Mouse (Mus musculus) heart, postnatal 0 days (tissue): ENCODE measurements around the gene Hopx. TPM values are rescaled to one million over a fixed set of nuclear protein-coding genes. Genes with fewer than 3 reads are reported as not detected.

Experiments
- ATAC-seq: fragments of 200-750 bp; cut with Nextera tagmentation; 2 replicates; pipeline ENCODE4 v1.8.0; 2017; ENCODE audit warnings: low read depth, moderate number of reproducible peaks, moderate library complexity; ENCODE audit not compliant: insufficient read depth
- DNase-seq: peaks from one replicate; pipeline ENCODE4 v3.0.0-alpha.2; 2016; ENCODE audit warnings: low spot score
- H3K27ac ChIP-seq: fragments of 300-500 bp; sonication (generic); 2 replicates; pipeline ENCODE4 v1.5.1; 2014; ENCODE audit warnings: low read depth, mild to moderate bottlenecking
- H3K27me3 ChIP-seq: fragments of 300-500 bp; sonication (generic); 2 replicates; pipeline ENCODE4 v1.6.1; 2014; ENCODE audit warnings: low read length, mixed read lengths; ENCODE audit not compliant: control insufficient read depth, insufficient read depth
- H3K36me3 ChIP-seq: fragments of 300-500 bp; sonication (generic); replicated peaks from 2 replicates; pipeline ENCODE4 v1.6.1; 2014; ENCODE audit warnings: low read length, mixed read lengths; ENCODE audit not compliant: control insufficient read depth, insufficient read depth
- H3K4me1 ChIP-seq: fragments of 300-500 bp; sonication (generic); 2 replicates; pipeline ENCODE4 v1.6.1; 2014; ENCODE audit warnings: antibody characterized with exemption; ENCODE audit not compliant: control insufficient read depth, insufficient read depth
- H3K4me2 ChIP-seq: fragments of 300-500 bp; sonication (generic); 2 replicates; pipeline ENCODE4 v1.6.1; 2014; ENCODE audit warnings: low read depth, mild to moderate bottlenecking, low read length, moderate library complexity
- H3K4me3 ChIP-seq: fragments of 300-500 bp; sonication (generic); 2 replicates; pipeline ENCODE4 v1.5.1; 2014; ENCODE audit warnings: low read depth, low read length
- H3K9ac ChIP-seq: fragments of 300-500 bp; sonication (generic); replicated peaks from 2 replicates; pipeline ENCODE4 v1.6.1; 2014; ENCODE audit warnings: low read depth, low read length, mixed read lengths
- H3K9me3 ChIP-seq: fragments of 300-500 bp; sonication (generic); replicated peaks from 2 replicates; pipeline ENCODE4 v1.6.1; 2016; ENCODE audit warnings: low read length; ENCODE audit not compliant: control insufficient read depth
- CTCF ChIP-seq: IDR thresholded peaks from 2 replicates; pipeline ENCODE4 v1.5.1; 2016; ENCODE audit warnings: antibody characterized with exemption, control low read depth, low read depth
- EP300 ChIP-seq: IDR thresholded peaks from 2 replicates; pipeline ENCODE4 v1.6.1; 2016; ENCODE audit warnings: antibody characterized with exemption, low read depth
- WGBS: fragments of 180-500 bp; shearing (Covaris S2); extraction: QIAGEN DNeasy Blood & Tissue Kit; methylation state at CpG from one replicate; pipeline ENCODE4 v1.1.7; 2014; 5-methylcytosine and 5-hydroxymethylcytosine counted together
- polyA plus RNA-seq: library from polyadenylated mRNA; unstranded; fragments of >200 nt; fragmentation: Nextera tagmentation; extraction: Ambion mirVana; gene quantifications from 2 replicates; pipeline ENCODE4 v1.2.1, GENCODE M21; 2015
- total RNA-seq: library from RNA; depleted of rRNA; stranded (reverse); fragments of >200 nt; gene quantifications from 2 replicates; pipeline ENCODE4 v1.2.3, GENCODE M21; 2014; ENCODE audit warnings: low replicate concordance

The Hopx gene
- total and polyA plus RNA-seq, 2 experiments from 2014 or later, result 41.0 to 558 TPM

GRCm38 (mm10) chr5:77109814-77110213 lies 5.1 kb downstream of the Hopx start:
- H3K27ac ChIP-seq, result 0 out of 2 replicates have a peak overlapping the region, but pooled peaks have one; percentile 7

GRCm38 (mm10) chr5:77108806-77109205 lies 6.1 kb downstream of the Hopx start:
- Histone ChIP-seq H3K27ac (no peak overlapping the region), H3K4me2 (no peak overlapping the region), H3K4me1 (peaks cover 8% of the 10 kb centered on the region; the same call in 1 of the 2 replicates), H3K27me3 (no peaks in the 10 kb centered on the region), H3K4me3 (no peak overlapping the region), H3K36me3 (no peaks in the 10 kb centered on the region; the same call in 1 of the 2 replicates), H3K9me3 (no peaks in the 10 kb centered on the region), H3K9ac (no peak overlapping the region)
- WGBS, result 92% methylated on average over 6 of the region's 6 CpGs
- ATAC-seq, result no peak
- no peak for DNase-seq
- TF ChIP-seq EP300 (no peak), CTCF (no peak)

More at GRCm38 (mm10) chr5:77109814-77110213, 5.1 kb downstream of the Hopx start:
- DNase-seq (no peak), ATAC-seq (no peak)
- Histone ChIP-seq H3K36me3 (no peaks in the 10 kb centered on the region; the same call in 1 of the 2 replicates), H3K9me3 (no peaks in the 10 kb centered on the region), H3K9ac (no peak overlapping the region), H3K4me2 (no peak overlapping the region), H3K4me1 (peaks cover 5% of the 10 kb centered on the region; the same call in 1 of the 2 replicates), H3K4me3 (no peak overlapping the region), H3K27me3 (no peaks in the 10 kb centered on the region)
- WGBS, result 71% methylated on average over 2 of the region's 2 CpGs
- TF ChIP-seq EP300, result no peak
- no peak for TF ChIP-seq CTCF

GRCm38 (mm10) chr5:77107146-77107822 lies 7.6 kb downstream of the Hopx start:
- Histone ChIP-seq H3K4me3 (no peak overlapping the region), H3K36me3 (no peaks in the 10 kb centered on the region; the same call in 1 of the 2 replicates), H3K4me2 (no peak overlapping the region), H3K27me3 (no peaks in the 10 kb centered on the region), H3K27ac (no peak overlapping the region), H3K9ac (no peak overlapping the region), H3K4me1 (peaks cover 16% of the 10 kb centered on the region), H3K9me3 (no peaks in the 10 kb centered on the region)
- WGBS, result 82% methylated on average over 11 of the region's 11 CpGs
- DNase-seq, result no peak
- TF ChIP-seq EP300 (no peak), CTCF (no peak)
- no peak for ATAC-seq

GRCm38 (mm10) chr5:77102522-77103365 lies 12.2 kb downstream of the Hopx start:
- no peaks in the 10 kb centered on the region for H3K36me3 ChIP-seq
- ATAC-seq (peak; percentile 24; the same call in 1 of the 2 replicates), DNase-seq (no peak)
- H3K4me3 ChIP-seq, result no peak overlapping the region
- H3K9ac ChIP-seq, result no peak overlapping the region
- H3K4me2 ChIP-seq, result no peak overlapping the region
- H3K27me3 ChIP-seq, result no peaks in the 10 kb centered on the region
- H3K4me1 ChIP-seq, result peaks cover 36% of the 10 kb centered on the region
- no peaks in the 10 kb centered on the region for H3K9me3 ChIP-seq
- peak overlapping the region; percentile 34 for H3K27ac ChIP-seq
- TF ChIP-seq EP300 (no peak), CTCF (no peak)
- WGBS, result 72% methylated on average over 15 of the region's 15 CpGs

- Histone ChIP-seq H3K36me3 (no peaks in the 10 kb centered on the region), H3K27me3 (no peaks in the 10 kb centered on the region), H3K9me3 (no peaks in the 10 kb centered on the region), H3K4me2 (no peak overlapping the region), H3K4me1 (peaks cover 44% of the 10 kb centered on the region), H3K4me3 (no peak overlapping the region), H3K27ac (0 out of 2 replicates have a peak overlapping the region, but pooled peaks have one; percentile 23), H3K9ac (no peak overlapping the region)
- DNase-seq (no peak), ATAC-seq (no peak)
- TF ChIP-seq EP300 (no peak), CTCF (no peak)
- 82% methylated on average over 6 of the region's 6 CpGs for WGBS
Observed at GRCm38 (mm10) chr5:77100691-77101090, 14.2 kb downstream of the Hopx start.
